Mouse (Mus musculus): ENCODE results near the gene Mmp13. TPM values are rescaled to one million over a fixed set of nuclear protein-coding genes. Genes with fewer than 3 reads are reported as not detected.

Gene Mmp13
- polyA plus RNA-seq (2014; fragmentation: Illumina TruSeq; extraction: RNeasy Lipid Tissue Mini Kit (QIAGEN cat#74804); ENCODE audit: low read depth, low replicate concordance): 0.17 TPM

DNA sequence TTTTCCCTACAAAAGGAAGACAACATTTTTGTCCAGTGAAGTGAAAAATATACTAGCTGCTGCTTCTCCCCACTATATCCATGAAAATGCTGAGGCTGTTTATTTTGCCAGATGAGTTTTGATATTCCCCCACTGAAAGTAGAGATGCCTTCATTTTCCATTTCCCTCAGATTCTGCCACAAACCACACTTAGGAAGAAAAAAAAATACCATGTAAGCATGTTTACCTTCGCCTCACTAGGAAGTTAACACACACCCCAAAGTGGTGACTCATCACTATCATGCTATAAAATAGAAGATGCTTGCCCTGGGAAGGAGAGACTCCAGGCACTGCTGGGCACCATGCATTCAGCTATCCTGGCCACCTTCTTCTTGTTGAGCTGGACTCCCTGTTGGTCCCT is at the start of gene Mmp13:
Mmp13 (plus strand) TSS at position 301 of the 400 bp plus-strand sequence.

Other genes starting within 250 kb of the Mmp13 start
- gene Dync2h1, start 88.1 kb upstream of the Mmp13 start, polyA plus RNA-seq (2014; fragmentation: Illumina TruSeq; extraction: RNeasy Lipid Tissue Mini Kit (QIAGEN cat#74804); ENCODE audit: low read depth, low replicate concordance): 3.1 TPM
- 81.0 TPM for gene Dcun1d5, start 88.0 kb upstream of the Mmp13 start, polyA plus RNA-seq (2014; fragmentation: Illumina TruSeq; extraction: RNeasy Lipid Tissue Mini Kit (QIAGEN cat#74804); ENCODE audit: low read depth, low replicate concordance)
- gene Mmp12, start 71.9 kb downstream of the Mmp13 start, polyA plus RNA-seq (2014; fragmentation: Illumina TruSeq; extraction: RNeasy Lipid Tissue Mini Kit (QIAGEN cat#74804); ENCODE audit: low read depth, low replicate concordance): 21.3 TPM
- 0.29 TPM for gene Mmp1b, start 115.5 kb downstream of the Mmp13 start, polyA plus RNA-seq (2014; fragmentation: Illumina TruSeq; extraction: RNeasy Lipid Tissue Mini Kit (QIAGEN cat#74804); ENCODE audit: low read depth, low replicate concordance)
- gene Mmp3, start 173.3 kb downstream of the Mmp13 start, polyA plus RNA-seq (2014; fragmentation: Illumina TruSeq; extraction: RNeasy Lipid Tissue Mini Kit (QIAGEN cat#74804); ENCODE audit: low read depth, low replicate concordance): 1.6 TPM
- gene Mmp10, start 229.8 kb downstream of the Mmp13 start, polyA plus RNA-seq (2014; fragmentation: Illumina TruSeq; extraction: RNeasy Lipid Tissue Mini Kit (QIAGEN cat#74804); ENCODE audit: low read depth, low replicate concordance): not detected